Mouse (Mus musculus) thymus, postnatal 36 days (tissue): ENCODE data around the gene Pax5.

ENCODE experiments used
- DNase-seq, 2 experiments: peaks; one replicate each; pipeline ENCODE4 v3.0.0; 2022; ENCODE audit warnings: mixed read lengths in 2 of 2

Pax5 gene

GRCm38 (mm10) chr4:44578591-44578990 lies 131.7 kb downstream of the Pax5 start:
- DNase-seq = no peak

- DNase-seq = peak; percentile 8 to 28
These were observed 133.0 kb downstream of the Pax5 start for GRCm38 (mm10) chr4:44577293-44577692.

- no peak for DNase-seq
These were observed 133.5 kb downstream of the Pax5 start for GRCm38 (mm10) chr4:44576786-44577185.

- no peak for DNase-seq
These were observed 137.3 kb downstream of the Pax5 start for GRCm38 (mm10) chr4:44573017-44573416.

GRCm38 (mm10) chr4:44572373-44572772 lies 137.9 kb downstream of the Pax5 start:
- DNase-seq = no peak

- DNase-seq = no peak
These were observed 141.1 kb downstream of the Pax5 start for GRCm38 (mm10) chr4:44569138-44569537.

- no peak for DNase-seq
These were observed 141.6 kb downstream of the Pax5 start for GRCm38 (mm10) chr4:44568666-44569065.

GRCm38 (mm10) chr4:44566401-44566800 lies 143.9 kb downstream of the Pax5 start:
- no peak for DNase-seq

GRCm38 (mm10) chr4:44565126-44566082 lies 144.9 kb downstream of the Pax5 start:
- no peak for DNase-seq

- DNase-seq = peak; percentile 62 to 65
These were observed 145.7 kb downstream of the Pax5 start for GRCm38 (mm10) chr4:44564602-44565001.

- no peak for DNase-seq
These were observed 149.3 kb downstream of the Pax5 start for GRCm38 (mm10) chr4:44560956-44561355.

- no peak for DNase-seq
These were observed 151.7 kb downstream of the Pax5 start for GRCm38 (mm10) chr4:44558564-44558955.

- no peak for DNase-seq
These were observed 152.3 kb downstream of the Pax5 start for GRCm38 (mm10) chr4:44557815-44558563.

- DNase-seq = no peak
These were observed 153.6 kb downstream of the Pax5 start for GRCm38 (mm10) chr4:44556586-44557281.

GRCm38 (mm10) chr4:44555576-44555975 lies 154.7 kb downstream of the Pax5 start:
- no peak for DNase-seq

GRCm38 (mm10) chr4:44551470-44551869 lies 158.8 kb downstream of the Pax5 start:
- no peak for DNase-seq

GRCm38 (mm10) chr4:44549029-44549428 lies 161.3 kb downstream of the Pax5 start:
- no peak for DNase-seq

GRCm38 (mm10) chr4:44545669-44546068 lies 164.6 kb downstream of the Pax5 start:
- DNase-seq = no peak

- no peak for DNase-seq
These were observed 165.8 kb downstream of the Pax5 start for GRCm38 (mm10) chr4:44544495-44544894.

- DNase-seq = no peak
These were observed 166.4 kb downstream of the Pax5 start for GRCm38 (mm10) chr4:44543880-44544279.

GRCm38 (mm10) chr4:44542101-44542500 lies 168.2 kb downstream of the Pax5 start:
- no peak for DNase-seq

- no peak for DNase-seq
These were observed 171.8 kb downstream of the Pax5 start for GRCm38 (mm10) chr4:44538488-44538887.

GRCm38 (mm10) chr4:44536794-44537193 lies 173.5 kb downstream of the Pax5 start:
- no peak for DNase-seq
